Mouse (Mus musculus) G1E (cell line): Measurements from ENCODE around the gene Mrpl34. TPM values are rescaled to one million over a fixed set of nuclear protein-coding genes. Genes with fewer than 3 reads are reported as not detected.

Experiments
- ATAC-seq: 2 replicates; pipeline ENCODE4 v1.8.0; 2016; ENCODE audit warnings: mild to moderate bottlenecking; ENCODE audit not compliant: insufficient number of reproducible peaks, poor library complexity, low FRiP score, severe bottlenecking; ENCODE audit errors: extremely low read depth
- DNase-seq: peaks from one replicate; pipeline ENCODE4 v3.0.0; 2012; ENCODE audit warnings: low spot score
- H3K27me3 ChIP-seq: 2 replicates; pipeline ENCODE4 v1.6.1; 2012; ENCODE audit warnings: mild to moderate bottlenecking, low read length, inconsistent platforms; ENCODE audit not compliant: insufficient read depth
- H3K36me3 ChIP-seq: replicated peaks from 2 replicates; pipeline ENCODE3; 2012; ENCODE audit warnings: mild to moderate bottlenecking, inconsistent platforms
- H3K4me1 ChIP-seq: 2 replicates; pipeline ENCODE4 v1.6.1; 2012; ENCODE audit warnings: low read depth, low read length, inconsistent platforms, mixed read lengths; ENCODE audit not compliant: insufficient read depth
- H3K4me3 ChIP-seq: 2 replicates; pipeline ENCODE4 v1.5.1; 2012; ENCODE audit warnings: low read depth, mild to moderate bottlenecking, inconsistent platforms, low read length, moderate library complexity, mixed read lengths
- H3K9me3 ChIP-seq: replicated peaks from 2 replicates; pipeline ENCODE4 v1.6.1; 2012; ENCODE audit warnings: inconsistent platforms
- CTCF ChIP-seq: IDR thresholded peaks from 2 replicates; pipeline ENCODE4 v1.5.1; 2012; ENCODE audit warnings: low read depth, low read length, inconsistent platforms, mixed read lengths
- GATA1 ChIP-seq: IDR thresholded peaks from 2 replicates; pipeline ENCODE4 v1.6.1; 2012; ENCODE audit warnings: borderline replicate concordance, low read length, inconsistent platforms, mixed read lengths
- GATA2 ChIP-seq: IDR thresholded peaks from 2 replicates; pipeline ENCODE4 v1.6.1; 2012; ENCODE audit warnings: low read depth, low read length, inconsistent platforms, borderline replicate concordance
- POLR2AphosphoS5 ChIP-seq: IDR thresholded peaks from 2 replicates; pipeline ENCODE4 v1.6.1; 2012; ENCODE audit warnings: low read depth, low read length, inconsistent platforms; ENCODE audit not compliant: insufficient replicate concordance
- TAL1 ChIP-seq: conservative IDR thresholded peaks from 2 replicates; pipeline ENCODE4 v1.6.1; 2012; ENCODE audit warnings: low read depth, low read length, inconsistent platforms, mixed read lengths
- polyA plus RNA-seq: library from polyadenylated mRNA; stranded (reverse); fragments of >175 nt; gene quantifications from 2 replicates; pipeline ENCODE4 v1.2.3, GENCODE M21; 2012
- total RNA-seq, 2 experiments: library from RNA; stranded (forward) in 1 of 2; stranded (reverse) in 1 of 2; fragments of 200-1000 nt in 1 of 2; fragments of >200 nt in 1 of 2; fragmentation: Nextera tagmentation in 1 of 2; gene quantifications; 2 replicates each; pipeline ENCODE4 v1.2.3; 2014 to 2017

Gene Mrpl34
- total and polyA plus RNA-seq, 3 experiments: 42.0 to 149 (median 68.2) TPM

GRCm38 (mm10) chr8:71497881-71498501 is 33.2 kb downstream of the Mrpl34 start:
- TF ChIP-seq POLR2AphosphoS5 (no peak), GATA2 (no peak), CTCF (no peak), GATA1 (no peak), TAL1 (no peak)
- Histone ChIP-seq H3K36me3 (peaks cover 31% of the 10 kb centered on the region), H3K4me1 (peaks cover 4% of the 10 kb centered on the region; the same call in 1 of the 2 replicates), H3K27me3 (no peaks in the 10 kb centered on the region), H3K9me3 (no peaks in the 10 kb centered on the region), H3K4me3 (no peak overlapping the region)
- ATAC-seq: no peak
- no peak for DNase-seq

DNA sequence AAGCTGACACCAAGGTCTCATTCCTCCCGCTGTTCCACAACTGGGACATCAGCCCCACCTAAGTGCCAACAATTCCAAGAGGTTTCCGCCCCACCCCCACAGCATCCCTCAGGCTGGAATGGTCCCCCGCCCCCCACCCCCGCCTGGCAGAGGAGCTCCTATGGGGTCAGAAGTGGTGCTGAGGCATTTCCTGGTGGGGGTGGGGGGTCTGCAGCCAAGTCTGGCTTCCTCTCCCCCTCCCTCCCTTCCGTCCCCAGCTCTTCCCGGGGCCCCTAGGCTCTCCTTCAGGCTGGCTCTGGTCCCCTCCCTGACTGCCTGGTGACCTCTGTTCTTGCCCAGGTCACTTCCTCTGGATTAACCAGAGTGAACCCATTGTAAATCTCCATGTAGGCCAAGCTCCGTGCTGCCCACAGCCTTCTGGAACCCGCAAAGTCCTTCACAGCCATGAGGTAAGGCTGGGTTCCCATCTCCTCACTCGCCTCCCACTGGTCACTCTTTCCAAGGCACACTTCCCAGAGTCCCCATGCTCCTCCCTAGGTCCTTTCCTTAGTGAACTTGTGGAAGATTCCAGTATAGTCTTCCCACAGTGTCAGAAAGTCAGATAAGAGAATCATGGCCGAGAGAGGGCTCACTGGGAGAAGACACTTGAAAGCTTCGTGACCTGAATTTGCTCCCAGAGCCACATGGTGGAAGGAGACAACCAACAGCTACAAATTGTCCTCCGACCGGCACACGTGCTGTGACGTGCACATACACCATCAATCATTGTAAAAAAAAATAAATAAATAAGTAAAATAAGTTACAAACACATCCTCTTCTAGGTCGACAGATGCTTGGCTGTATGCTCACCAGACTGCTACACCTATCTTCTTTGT is 34.3 kb downstream of the Mrpl34 start:
- Histone ChIP-seq H3K4me1 (peaks cover 4% of the 10 kb centered on the region; the same call in 1 of the 2 replicates), H3K27me3 (no peaks in the 10 kb centered on the region), H3K36me3 (peaks cover 25% of the 10 kb centered on the region), H3K9me3 (no peaks in the 10 kb centered on the region), H3K4me3 (no peak overlapping the region)
- no peak for TF ChIP-seq CTCF
- TF ChIP-seq GATA2: no peak
- no peak for TF ChIP-seq POLR2AphosphoS5
- no peak for TF ChIP-seq TAL1
- TF ChIP-seq GATA1: no peak
- ATAC-seq (no peak), DNase-seq (no peak)

DNA sequence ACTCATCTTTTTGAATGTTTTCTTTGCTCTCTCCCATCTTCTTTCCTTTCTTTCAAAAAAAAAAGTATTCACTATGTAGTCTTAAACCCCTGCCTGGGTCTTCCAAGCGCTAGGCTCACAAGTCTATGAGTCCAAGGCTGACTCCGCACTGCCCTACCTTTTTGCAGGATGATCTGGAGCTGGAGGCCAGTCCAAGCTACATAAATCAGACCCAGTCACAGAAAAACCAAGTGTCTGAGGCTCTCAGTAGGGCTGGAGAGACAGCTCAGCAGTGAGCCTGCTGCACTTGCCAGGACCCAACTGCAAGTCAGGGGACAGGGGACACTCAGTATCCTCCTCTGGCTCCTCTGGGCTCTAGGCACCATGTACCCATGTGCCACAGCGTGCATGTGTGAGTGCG is 39.6 kb downstream of the Mrpl34 start:
- H3K4me1 ChIP-seq: no peaks in the 10 kb centered on the region; the same call in 1 of the 2 replicates
- ATAC-seq (no peak), DNase-seq (no peak)
- H3K9me3 ChIP-seq: no peaks in the 10 kb centered on the region
- H3K4me3 ChIP-seq: no peak overlapping the region
- TF ChIP-seq POLR2AphosphoS5: no peak
- TF ChIP-seq GATA2: no peak
- TF ChIP-seq TAL1: no peak
- no peak for TF ChIP-seq CTCF
- no peak for TF ChIP-seq GATA1
- no peaks in the 10 kb centered on the region for H3K36me3 ChIP-seq
- peaks cover 31% of the 10 kb centered on the region for H3K27me3 ChIP-seq

DNA sequence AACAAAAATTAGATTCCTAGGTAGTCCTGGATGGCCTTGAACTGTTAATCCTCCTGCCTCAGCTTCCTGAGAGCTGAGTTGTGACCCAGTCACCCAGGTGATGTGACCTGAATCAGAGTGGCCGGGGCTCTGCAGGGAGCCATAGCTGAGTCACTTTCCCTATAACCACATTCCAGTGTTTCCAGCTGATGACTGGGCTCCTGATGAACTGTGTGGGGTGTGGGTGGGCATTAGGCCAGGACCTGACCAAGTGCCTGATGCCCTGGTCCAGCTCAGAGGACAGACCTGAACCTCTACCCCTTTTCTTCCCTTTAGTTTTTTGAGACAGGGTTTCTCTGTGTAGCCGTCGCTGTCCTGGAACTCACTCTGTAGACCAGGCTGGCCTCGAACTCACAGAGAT is 40.6 kb downstream of the Mrpl34 start:
- no peak for DNase-seq

DNA sequence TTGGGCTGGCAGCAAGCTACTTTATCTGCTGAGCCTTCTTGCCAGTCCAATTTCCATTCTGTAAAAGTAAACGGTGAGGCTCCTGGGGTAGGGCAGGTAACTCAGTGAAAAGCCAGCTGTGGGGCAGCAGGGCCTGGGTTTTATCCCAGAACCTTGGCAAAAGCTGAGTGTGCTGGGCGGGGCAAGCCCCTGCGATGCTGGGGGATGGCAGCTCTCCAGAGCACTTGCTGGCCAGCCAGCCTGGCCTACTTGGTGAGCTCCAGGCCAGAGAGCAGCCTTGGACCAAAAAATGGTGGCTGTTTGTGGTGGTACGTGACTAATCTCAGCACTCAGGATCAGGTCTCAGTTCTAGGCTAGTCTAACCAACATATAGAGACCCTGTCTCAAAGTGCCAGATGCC is 41.2 kb downstream of the Mrpl34 start:
- no peaks in the 10 kb centered on the region for H3K9me3 ChIP-seq
- DNase-seq (no peak), ATAC-seq (no peak)
- H3K36me3 ChIP-seq: no peaks in the 10 kb centered on the region
- H3K4me1 ChIP-seq: no peaks in the 10 kb centered on the region; the same call in 1 of the 2 replicates
- H3K27me3 ChIP-seq: peaks cover 42% of the 10 kb centered on the region
- no peak overlapping the region for H3K4me3 ChIP-seq
- no peak for TF ChIP-seq GATA2
- no peak for TF ChIP-seq GATA1
- TF ChIP-seq TAL1: no peak
- TF ChIP-seq POLR2AphosphoS5: no peak
- no peak for TF ChIP-seq CTCF

More for the DNA sequence above, 40.6 kb downstream of the Mrpl34 start:
- no peaks in the 10 kb centered on the region for H3K36me3 ChIP-seq
- H3K4me3 ChIP-seq: no peak overlapping the region
- no peaks in the 10 kb centered on the region for H3K9me3 ChIP-seq
- no peak for TF ChIP-seq POLR2AphosphoS5
- TF ChIP-seq TAL1: no peak
- no peak for TF ChIP-seq CTCF
- ATAC-seq: no peak
- H3K4me1 ChIP-seq: no peaks in the 10 kb centered on the region; the same call in 1 of the 2 replicates
- H3K27me3 ChIP-seq: peaks cover 39% of the 10 kb centered on the region

GRCm38 (mm10) chr8:71507589-71508104 is 42.9 kb downstream of the Mrpl34 start:
- ATAC-seq (no peak), DNase-seq (no peak)
- peaks cover 53% of the 10 kb centered on the region for H3K27me3 ChIP-seq
- peaks cover 13% of the 10 kb centered on the region for H3K4me1 ChIP-seq
- TF ChIP-seq GATA1: no peak
- no peak for TF ChIP-seq TAL1
- no peak for TF ChIP-seq CTCF
- TF ChIP-seq GATA2: no peak
- no peak for TF ChIP-seq POLR2AphosphoS5
- H3K9me3 ChIP-seq: no peaks in the 10 kb centered on the region
- no peaks in the 10 kb centered on the region for H3K36me3 ChIP-seq
- 0 out of 2 replicates have a peak overlapping the region, but pooled peaks have one; percentile 30 for H3K4me3 ChIP-seq
